Mouse (Mus musculus) limb, embryonic 13.5 days (tissue): ENCODE measurements around the gene Gm42372. TPM values are rescaled to one million over a fixed set of nuclear protein-coding genes. Genes with fewer than 3 reads are reported as not detected.

ENCODE experiments used
- ATAC-seq: fragments of 200-750 bp; cut with Nextera tagmentation; 2 replicates; pipeline ENCODE4 v1.8.0; 2017; ENCODE audit warnings: low read depth, moderate number of reproducible peaks, moderate TSS enrichment; ENCODE audit not compliant: low FRiP score
- H3K27ac ChIP-seq: fragments of 300-500 bp; sonication (generic); 2 replicates; pipeline ENCODE4 v1.5.1; 2015; ENCODE audit warnings: inconsistent platforms, mild to moderate bottlenecking, moderate library complexity
- H3K27me3 ChIP-seq: fragments of 300-500 bp; sonication (generic); 2 replicates; pipeline ENCODE4 v1.6.1; 2015; ENCODE audit warnings: mild to moderate bottlenecking, inconsistent platforms
- H3K36me3 ChIP-seq: fragments of 300-500 bp; sonication (generic); 2 replicates; pipeline ENCODE4 v1.6.1; 2015; ENCODE audit warnings: inconsistent platforms, mild to moderate bottlenecking, moderate library complexity
- H3K4me1 ChIP-seq: fragments of 300-500 bp; sonication (generic); 2 replicates; pipeline ENCODE4 v1.6.1; 2015; ENCODE audit warnings: inconsistent platforms
- H3K4me2 ChIP-seq: fragments of 300-500 bp; sonication (generic); replicated peaks from 2 replicates; pipeline ENCODE4 v1.6.1; 2015; ENCODE audit warnings: inconsistent platforms, mild to moderate bottlenecking, moderate library complexity
- H3K4me3 ChIP-seq: fragments of 300-500 bp; sonication (generic); 2 replicates; pipeline ENCODE4 v1.5.1; 2015; ENCODE audit warnings: moderate library complexity, mild to moderate bottlenecking, inconsistent platforms
- H3K9ac ChIP-seq: fragments of 300-500 bp; sonication (generic); 2 replicates; pipeline ENCODE4 v1.6.1; 2015; ENCODE audit warnings: mild to moderate bottlenecking, inconsistent platforms
- H3K9me3 ChIP-seq: fragments of 300-500 bp; sonication (generic); 2 replicates; pipeline ENCODE4 v1.6.1; 2016; ENCODE audit warnings: inconsistent platforms
- WGBS: fragments of 180-500 bp; shearing (Covaris S2); methylation state at CpG from one replicate; pipeline ENCODE4 v1.1.7; 2015; 5-methylcytosine and 5-hydroxymethylcytosine counted together
- polyA plus RNA-seq: library from polyadenylated mRNA; unstranded; fragments of >200 nt; fragmentation: Nextera tagmentation; extraction: Ambion mirVana; gene quantifications from 2 replicates; pipeline ENCODE4 v1.2.1, GENCODE M21; 2015

Gm42372 gene
- 0.27 and 0.31 TPM in 2 replicates for polyA plus RNA-seq

DNA sequence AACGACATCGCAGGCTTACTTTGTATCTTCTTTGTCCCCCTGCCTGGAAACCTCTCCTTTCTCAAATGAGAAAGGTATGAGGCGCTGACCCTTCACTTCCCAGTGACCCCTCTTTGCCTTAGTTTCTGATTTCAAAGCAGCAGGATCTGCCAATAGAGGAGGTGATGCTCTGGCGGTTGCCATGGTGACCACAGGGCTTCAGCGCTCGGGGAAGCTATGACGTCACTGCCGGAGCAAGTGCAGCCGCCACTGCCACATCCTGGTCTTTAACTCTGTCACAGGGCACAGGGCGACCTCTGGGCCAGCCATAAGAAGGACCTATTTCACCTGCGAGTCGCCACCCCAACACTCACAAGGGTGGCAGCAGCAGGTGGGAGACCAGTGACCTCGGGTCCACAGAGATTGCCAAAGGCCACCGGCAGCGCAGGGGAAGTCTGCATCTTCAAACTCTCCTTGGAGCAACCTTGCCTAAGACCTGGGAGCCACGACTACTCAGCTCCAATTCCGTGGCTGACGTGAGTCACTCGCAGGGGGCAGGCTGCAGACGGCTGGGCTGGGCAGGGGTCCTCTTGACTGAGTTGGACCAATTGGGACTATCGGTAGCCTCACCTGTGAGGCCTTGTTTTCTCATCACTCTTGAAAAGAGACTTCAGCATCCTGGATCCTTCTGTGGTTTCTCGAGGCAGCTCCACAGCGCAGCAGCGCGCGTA lies at the start of gene Gm42372:
TSS of gene Gm42372 (plus strand) at position 228 of the 710 bp plus-strand sequence.
- Histone ChIP-seq H3K4me2 (peak within 1 kb of the TSS; percentile 60), H3K36me3 (no peaks in the 10 kb centered on the region), H3K4me1 (peaks cover 43% of the 10 kb centered on the region), H3K27me3 (no peaks in the 10 kb centered on the region), H3K27ac (no peak within 1 kb of the TSS), H3K9me3 (no peaks in the 10 kb centered on the region), H3K4me3 (peak within 1 kb of the TSS; percentile 28), H3K9ac (no peak within 1 kb of the TSS)
- ATAC-seq: no peak
- WGBS: 21% methylated on average over 26 of the region's 26 CpGs

- no peak overlapping the region for H3K27ac ChIP-seq
- H3K4me2 ChIP-seq: no peak overlapping the region
- H3K27me3 ChIP-seq: no peaks in the 10 kb centered on the region
- no peak overlapping the region for H3K9ac ChIP-seq
- H3K36me3 ChIP-seq: no peaks in the 10 kb centered on the region
- peaks cover 24% of the 10 kb centered on the region for H3K4me1 ChIP-seq
- no peak for ATAC-seq
- H3K4me3 ChIP-seq: no peak overlapping the region
- WGBS: 43% methylated on average over 4 of the region's 4 CpGs
- H3K9me3 ChIP-seq: no peaks in the 10 kb centered on the region
Observed at GRCm38 (mm10) chr7:16937312-16937711, 45.6 kb upstream of the Gm42372 start.

- Histone ChIP-seq H3K36me3 (no peaks in the 10 kb centered on the region), H3K4me2 (no peak overlapping the region), H3K9me3 (no peaks in the 10 kb centered on the region), H3K27me3 (no peaks in the 10 kb centered on the region), H3K4me3 (no peak overlapping the region), H3K27ac (no peak overlapping the region), H3K4me1 (peaks cover 24% of the 10 kb centered on the region), H3K9ac (no peak overlapping the region)
- peak; percentile 46; the same call in 1 of the 2 replicates for ATAC-seq
- WGBS: 73% methylated on average over 17 of the region's 17 CpGs
Observed at GRCm38 (mm10) chr7:16938117-16938791, 44.6 kb upstream of the Gm42372 start.

DNA sequence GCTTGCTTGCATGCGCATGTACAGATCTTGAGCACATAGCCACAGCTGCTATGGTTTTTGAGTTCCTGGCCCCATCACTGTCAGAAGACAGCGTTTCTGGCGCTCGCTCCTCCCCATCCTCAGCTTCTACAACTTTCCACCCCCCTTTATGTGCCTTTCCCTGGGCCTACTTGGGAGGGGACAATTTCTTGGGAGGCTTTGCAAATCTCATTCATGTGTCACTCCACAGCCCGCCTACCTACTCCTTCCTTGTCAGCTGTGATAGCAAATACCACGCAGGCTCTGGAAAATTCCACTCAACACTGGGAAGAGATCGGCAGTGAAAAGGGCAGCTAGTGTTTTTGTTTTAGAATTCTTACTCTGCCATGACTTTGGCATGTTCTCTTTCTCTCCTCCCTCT lies 42.6 kb upstream of the Gm42372 start:
- Histone ChIP-seq H3K4me1 (peaks cover 36% of the 10 kb centered on the region), H3K4me2 (no peak overlapping the region), H3K36me3 (no peaks in the 10 kb centered on the region), H3K27me3 (peaks cover 6% of the 10 kb centered on the region), H3K27ac (peak overlapping the region; percentile 67), H3K9me3 (no peaks in the 10 kb centered on the region), H3K9ac (no peak overlapping the region), H3K4me3 (no peak overlapping the region)
- 52% methylated on average over 7 of the region's 7 CpGs for WGBS
- ATAC-seq: no peak

GRCm38 (mm10) chr7:16942861-16943260 lies 40.0 kb upstream of the Gm42372 start:
- WGBS: 71% methylated on average over 4 of the region's 4 CpGs
- no peak for ATAC-seq
- no peak overlapping the region for H3K4me2 ChIP-seq

DNA sequence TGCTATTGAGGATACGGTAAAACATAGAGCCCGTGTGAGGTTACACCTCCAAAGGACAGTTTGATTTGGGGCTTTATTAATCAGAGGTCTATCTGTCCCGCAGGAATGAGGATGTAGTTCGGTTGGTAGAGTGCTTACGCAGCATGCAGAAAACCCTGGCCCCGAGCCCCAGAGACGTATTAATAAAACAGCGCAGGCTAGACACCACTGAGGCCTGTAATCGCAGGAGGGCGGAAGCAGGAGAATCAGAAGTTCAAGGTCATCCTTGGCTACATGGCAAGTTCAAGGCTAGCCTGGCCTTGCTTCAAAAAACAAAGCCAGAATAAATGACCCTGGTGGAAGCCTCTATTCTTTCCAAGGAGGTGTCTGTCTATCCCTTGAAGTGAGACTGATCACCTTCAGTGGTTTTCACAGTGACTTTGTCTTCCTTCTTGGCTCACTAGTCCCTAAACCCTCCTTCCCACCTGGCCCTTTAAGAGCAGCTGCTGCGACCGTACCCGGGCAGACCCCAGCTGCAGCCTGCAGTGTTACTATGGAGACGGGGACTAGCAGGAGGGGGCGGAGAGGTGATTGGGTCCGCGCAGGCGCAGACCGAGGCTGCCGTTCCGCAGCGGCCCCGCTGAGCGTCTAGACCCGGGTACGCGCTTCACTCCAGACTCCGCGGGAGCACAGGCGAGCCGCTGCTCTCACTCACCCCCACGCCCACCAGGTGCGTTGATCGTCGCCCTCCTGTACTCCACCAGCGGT lies 38.7 kb upstream of the Gm42372 start, which contains the start of gene Pnmal2:
TSS of gene Pnmal2 (plus strand) at position 622 of the 747 bp plus-strand sequence.
- H3K27ac ChIP-seq: peak within 1 kb of the TSS; percentile 48; the same call in 1 of the 2 replicates
- H3K9ac ChIP-seq: peak within 1 kb of the TSS; percentile 81
- no peaks in the 10 kb centered on the region for H3K9me3 ChIP-seq
- peak within 1 kb of the TSS; percentile 70 for H3K4me3 ChIP-seq
- 12% methylated on average over 36 of the region's 36 CpGs for WGBS
- no peaks in the 10 kb centered on the region for H3K36me3 ChIP-seq
- H3K4me2 ChIP-seq: peak within 1 kb of the TSS; percentile 88
- peaks cover 45% of the 10 kb centered on the region for H3K27me3 ChIP-seq
- peak; percentile 88 for ATAC-seq
- H3K4me1 ChIP-seq: peaks cover 66% of the 10 kb centered on the region

More at GRCm38 (mm10) chr7:16942861-16943260, 40.0 kb upstream of the Gm42372 start:
- peaks cover 32% of the 10 kb centered on the region for H3K27me3 ChIP-seq
- no peak overlapping the region for H3K9ac ChIP-seq
- peaks cover 62% of the 10 kb centered on the region for H3K4me1 ChIP-seq
- no peaks in the 10 kb centered on the region for H3K9me3 ChIP-seq
- H3K4me3 ChIP-seq: no peak overlapping the region
- H3K36me3 ChIP-seq: no peaks in the 10 kb centered on the region
- no peak overlapping the region for H3K27ac ChIP-seq

- H3K9me3 ChIP-seq: no peaks in the 10 kb centered on the region
- H3K9ac ChIP-seq: peak overlapping the region; percentile 81
- peak overlapping the region; percentile 48; the same call in 1 of the 2 replicates for H3K27ac ChIP-seq
- no peak for ATAC-seq
- peaks cover 52% of the 10 kb centered on the region for H3K27me3 ChIP-seq
- H3K4me3 ChIP-seq: peak overlapping the region; percentile 70
- H3K4me1 ChIP-seq: peaks cover 70% of the 10 kb centered on the region
- H3K36me3 ChIP-seq: no peaks in the 10 kb centered on the region
- WGBS: 1% methylated on average over 22 of the region's 22 CpGs
- H3K4me2 ChIP-seq: peak overlapping the region; percentile 88
Observed at GRCm38 (mm10) chr7:16944808-16945315, 38.0 kb upstream of the Gm42372 start.

GRCm38 (mm10) chr7:16945419-16945818 lies 37.5 kb upstream of the Gm42372 start:
- H3K4me2 ChIP-seq: peak overlapping the region; percentile 88
- ATAC-seq: no peak
- H3K9ac ChIP-seq: peak overlapping the region; percentile 81
- H3K4me1 ChIP-seq: peaks cover 70% of the 10 kb centered on the region
- no peaks in the 10 kb centered on the region for H3K36me3 ChIP-seq
- peaks cover 52% of the 10 kb centered on the region for H3K27me3 ChIP-seq
- H3K27ac ChIP-seq: peak overlapping the region; percentile 3; the same call in 1 of the 2 replicates
- H3K9me3 ChIP-seq: no peaks in the 10 kb centered on the region
- peak overlapping the region; percentile 70 for H3K4me3 ChIP-seq
- WGBS: 12% methylated on average over 17 of the region's 17 CpGs

DNA sequence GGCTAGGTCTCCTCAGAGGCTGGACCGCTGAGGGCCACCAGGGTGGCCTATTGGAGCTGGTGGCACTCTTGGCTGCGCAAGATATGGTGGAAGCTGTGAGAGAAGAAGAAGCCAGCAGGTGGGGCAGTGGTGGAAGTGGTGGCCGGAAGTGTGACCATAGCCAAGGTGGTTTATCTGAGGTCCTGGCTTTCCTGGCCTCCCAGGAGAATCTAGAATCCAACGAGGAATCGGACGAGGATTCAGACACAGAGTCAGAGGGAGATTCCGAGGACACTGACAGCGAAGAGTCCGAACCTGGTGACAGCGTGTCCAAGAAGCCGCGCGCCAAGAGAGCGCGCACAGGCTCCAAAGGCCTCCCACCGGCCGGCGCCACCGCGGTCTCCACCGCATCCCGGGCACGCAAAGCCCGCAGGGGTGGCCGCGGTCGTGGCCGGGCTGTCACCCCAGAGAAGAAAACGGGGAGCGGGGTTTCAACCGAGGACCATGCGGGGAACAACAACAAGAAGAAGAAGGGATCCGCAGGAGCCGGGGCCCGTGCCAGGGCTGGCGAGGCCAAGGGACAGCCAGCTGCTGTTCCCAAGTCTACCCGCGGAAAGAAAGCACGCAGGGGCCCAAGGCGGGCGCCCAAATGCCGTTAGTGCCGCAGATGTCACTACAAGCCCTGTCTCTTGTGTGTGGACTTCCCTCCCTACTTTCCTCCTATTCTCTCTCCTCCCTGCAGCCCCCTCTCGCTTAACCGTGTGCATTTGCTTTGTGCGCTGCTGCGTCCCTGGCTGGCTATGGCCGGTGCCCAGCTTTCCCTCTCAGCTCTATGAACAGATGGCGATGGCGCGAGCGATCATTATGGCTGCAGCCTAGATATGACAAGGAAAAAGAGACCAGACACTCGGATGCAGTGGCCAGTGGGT lies 36.2 kb upstream of the Gm42372 start:
- Histone ChIP-seq H3K4me1 (peaks cover 62% of the 10 kb centered on the region), H3K27ac (peak overlapping the region; percentile 48)

DNA sequence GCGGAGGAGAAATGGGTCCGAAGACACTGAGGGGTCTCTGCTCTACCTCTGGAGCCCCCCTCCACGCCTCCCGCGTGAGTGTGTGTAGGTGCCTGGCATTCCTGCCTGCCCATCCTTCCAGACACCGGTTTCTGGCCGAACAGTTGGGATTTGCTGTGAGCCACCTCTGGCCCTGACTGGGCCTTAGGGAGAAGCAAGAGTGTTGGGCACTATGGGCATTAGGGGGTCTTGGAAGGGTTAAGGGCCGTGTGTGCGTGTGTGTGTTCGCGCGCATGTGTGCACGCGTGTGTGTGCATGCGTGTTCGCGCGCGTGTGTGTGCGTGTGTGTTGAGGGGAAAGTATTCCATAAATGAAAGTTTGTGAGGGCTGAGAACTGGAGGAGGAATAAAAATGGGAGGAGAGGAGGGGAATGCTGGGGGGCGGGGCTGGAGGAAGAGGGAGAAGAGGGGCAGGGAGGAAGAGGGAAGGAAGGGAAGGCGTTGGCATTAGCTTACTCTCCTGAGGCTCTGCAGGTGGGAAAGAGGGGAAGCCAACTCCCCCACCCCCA lies 35.5 kb upstream of the Gm42372 start:
- Histone ChIP-seq H3K4me1 (peaks cover 62% of the 10 kb centered on the region), H3K27me3 (peaks cover 52% of the 10 kb centered on the region), H3K9me3 (no peaks in the 10 kb centered on the region), H3K27ac (peak overlapping the region; percentile 48), H3K36me3 (no peaks in the 10 kb centered on the region), H3K9ac (peak overlapping the region; percentile 63), H3K4me2 (peak overlapping the region; percentile 88), H3K4me3 (peak overlapping the region; percentile 70)
- no peak for ATAC-seq
- WGBS: 13% methylated on average over 21 of the region's 22 CpGs

More for the DNA sequence above, 36.2 kb upstream of the Gm42372 start:
- WGBS: 4% methylated on average over 53 of the region's 53 CpGs
- peak overlapping the region; percentile 70 for H3K4me3 ChIP-seq
- no peak for ATAC-seq
- H3K4me2 ChIP-seq: peak overlapping the region; percentile 88
- no peaks in the 10 kb centered on the region for H3K9me3 ChIP-seq
- H3K9ac ChIP-seq: peak overlapping the region; percentile 63
- H3K27me3 ChIP-seq: peaks cover 52% of the 10 kb centered on the region
- no peaks in the 10 kb centered on the region for H3K36me3 ChIP-seq
